Mouse (Mus musculus) inflammation-experienced regulatory T-cells (primary cell): Measurements from ENCODE around the gene Kifc3. TPM values are rescaled to one million over a fixed set of nuclear protein-coding genes. Genes with fewer than 3 reads are reported as not detected.

Experiments
- polyA plus RNA-seq, 2 experiments: library from polyadenylated mRNA; unstranded; fragments of 100-300 nt; shearing (Covaris generic); gene quantifications; one replicate each; pipeline ENCODE4 v1.2.1; 2017

Kifc3 gene
- 1 to 10 TPM; 1.5 to 2.6 TPM for polyA plus RNA-seq

DNA sequence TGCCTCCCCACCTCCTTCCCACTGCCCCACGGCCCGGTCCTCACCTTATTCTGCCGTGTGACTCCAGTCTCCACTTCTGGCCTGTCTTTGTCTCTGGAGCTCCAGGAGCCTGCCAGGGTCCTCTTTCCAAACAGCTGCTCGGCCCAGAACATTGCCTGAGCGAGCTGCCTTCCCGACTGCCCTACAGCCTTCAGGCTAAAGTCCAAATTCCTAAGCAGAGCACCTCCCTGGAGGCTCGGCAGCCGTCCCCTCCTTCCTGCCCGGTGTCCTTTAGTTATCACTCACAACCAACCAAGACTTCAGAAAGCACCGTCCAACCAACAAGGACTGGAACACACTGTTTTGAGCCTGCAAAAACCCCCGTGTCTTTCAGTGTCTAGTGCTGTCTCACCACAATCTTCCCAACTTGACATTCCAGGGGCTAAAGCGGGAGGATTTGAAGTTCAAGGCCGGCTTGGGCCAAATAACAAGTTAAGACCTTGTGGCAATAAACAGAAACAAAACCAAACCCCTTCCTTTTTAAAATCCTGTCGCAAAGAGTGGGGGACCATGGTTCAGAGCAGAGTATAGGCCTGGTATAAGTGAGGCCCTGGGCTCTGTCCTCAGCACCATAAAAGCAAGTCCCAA, at the start of gene Kifc3:
Kifc3 (minus strand) TSS at position 164 of the 627 bp plus-strand sequence.

DNA sequence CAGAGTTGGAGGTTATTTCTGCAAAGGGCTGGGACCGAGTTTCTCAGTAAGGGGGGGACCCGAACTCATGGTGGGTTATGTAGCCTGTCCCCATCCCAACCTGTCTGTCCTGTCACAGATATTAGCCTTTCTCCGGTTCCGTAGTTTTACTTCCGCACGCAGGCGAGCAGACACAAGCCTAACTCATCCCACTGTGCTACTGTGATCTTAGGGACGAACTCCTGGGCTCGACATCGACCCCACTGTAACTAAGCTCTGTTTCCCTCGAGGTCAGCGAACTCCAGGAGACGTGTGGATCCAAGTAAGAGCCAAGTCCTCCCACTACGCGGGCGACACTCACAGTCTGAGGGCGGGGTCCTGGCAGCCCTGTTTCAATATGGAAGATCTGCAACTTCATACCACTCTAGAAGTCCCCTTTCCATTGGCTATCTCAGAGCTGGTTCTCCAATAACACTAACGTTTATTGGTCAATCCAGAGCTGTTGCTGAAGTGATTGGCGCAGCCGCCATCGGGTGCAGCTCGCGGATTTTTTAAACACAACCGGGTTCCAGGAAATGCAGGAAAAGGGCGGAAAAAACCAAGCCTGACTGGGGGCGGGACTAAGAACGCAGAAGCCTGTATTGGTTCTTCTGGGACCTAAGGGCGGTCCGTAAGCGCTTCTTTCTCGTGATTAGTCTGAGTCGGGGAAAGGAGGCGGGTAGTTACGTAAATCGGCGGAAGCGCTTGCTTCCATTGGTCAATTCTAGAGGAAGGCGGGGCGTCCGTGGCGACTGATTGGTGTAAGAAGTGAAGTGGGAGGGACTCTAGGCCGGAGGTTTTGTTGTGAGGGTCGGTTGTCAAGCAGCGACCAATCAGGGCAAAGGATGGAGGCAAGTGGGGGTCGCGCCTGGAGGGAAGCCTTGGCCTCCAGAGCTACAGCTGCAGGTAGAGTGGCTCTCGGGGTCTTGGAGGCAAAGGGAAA, 122.0 kb downstream of the Kifc3 start, which contains the start of gene Katnb1:
Katnb1 (plus strand) TSS at position 806 of the 961 bp plus-strand sequence.

GRCm38 (mm10) chr8:95054927-95055510, 147.6 kb downstream of the Kifc3 start, which contains the start of gene Drc7:
Gene Drc7, plus strand, starts transcription at chr8:95055103.

Other genes starting within 250 kb of the Kifc3 start
- gene Adgrg1, start 228.1 kb downstream of the Kifc3 start, polyA plus RNA-seq: 1 to 10 TPM; 2.4 to 2.5 TPM
- gene Adgrg3, start 185.1 kb downstream of the Kifc3 start, polyA plus RNA-seq: 1 to 10 TPM in 1 of 2 experiments, not detected in 1; 1.1 TPM
- gene Drc7, start 147.7 kb downstream of the Kifc3 start, polyA plus RNA-seq: 1 to 10 TPM in 1 of 2 experiments, under 1 TPM in 1; 0.16 to 1.6 TPM
- 10 to 100 TPM; 19.5 to 20.9 TPM for gene Katnb1, start 121.6 kb downstream of the Kifc3 start, polyA plus RNA-seq
- under 1 TPM; 0.39 to 0.40 TPM for gene Cngb1, start 103.8 kb upstream of the Kifc3 start, polyA plus RNA-seq
- not detected for gene Tepp, start 107.8 kb upstream of the Kifc3 start, polyA plus RNA-seq
- 10 to 100 TPM; 10.4 to 12.1 TPM for gene Zfp319, start 129.1 kb upstream of the Kifc3 start, polyA plus RNA-seq
- gene Usb1, start 129.5 kb upstream of the Kifc3 start, polyA plus RNA-seq: 10 to 100 TPM; 54.9 to 65.6 TPM
- under 1 TPM; 0.39 to 0.96 TPM for gene Mmp15, start 149.5 kb upstream of the Kifc3 start, polyA plus RNA-seq
- gene Cfap20, start 232.1 kb upstream of the Kifc3 start, polyA plus RNA-seq: 10 to 100 TPM; 47.2 to 47.4 TPM